Comparison of ENCODE assay signal across 15 mouse cellular contexts in the genomic region with DNA sequence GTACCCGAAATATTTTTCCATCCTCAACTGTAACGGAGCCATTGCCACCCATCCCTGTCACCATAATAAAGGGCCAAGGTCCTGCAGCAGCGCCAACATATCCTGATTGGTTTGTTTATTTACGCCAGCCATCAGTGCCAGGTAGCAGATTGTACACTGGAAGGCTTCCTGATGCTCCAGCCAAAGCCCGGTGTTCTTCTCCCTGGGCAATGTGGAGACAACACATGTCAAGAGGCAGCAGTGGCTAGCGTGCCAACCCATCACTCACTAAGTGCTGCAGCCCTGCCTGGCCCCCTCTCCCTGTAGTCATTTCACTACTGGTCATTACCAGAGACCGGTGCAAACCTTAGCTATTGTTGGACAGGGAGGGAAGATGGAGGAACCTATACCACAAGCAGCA.
DNase-seq lines count a peak whose midpoint lies in the region; ATAC-seq and TF ChIP-seq lines count a peak whose summit lies in the region.
"Had no signal": no experiment of that assay in that cellular context is flagged by ENCODE, and none has a peak within 500 bp of the region (broad histone marks: within the 10 kb centered on the region; RNA-seq: fewer than 3 reads in every experiment).

No protein-coding gene starts in this region.

- no peak overlapping the region for H3K4me2 ChIP-seq in midbrain, postnatal 0 days (ENCODE audit: low read depth, low read length, poor library complexity, severe bottlenecking)
- H3K4me2 ChIP-seq: intestine, embryonic 15.5 days; liver, embryonic 13.5 days; midbrain, embryonic 12.5 days had no signal

- no peaks in the 10 kb centered on the region for H3K9me3 ChIP-seq in midbrain, postnatal 0 days (ENCODE audit: low read length)
- H3K9me3 ChIP-seq: intestine, embryonic 15.5 days; liver, embryonic 13.5 days; midbrain, embryonic 12.5 days had no signal

- H3K9ac ChIP-seq in midbrain, postnatal 0 days (replicated peaks; ENCODE audit: low read length, poor library complexity, severe bottlenecking), result no peak overlapping the region
- H3K9ac ChIP-seq: intestine, embryonic 15.5 days; liver, embryonic 13.5 days; midbrain, embryonic 12.5 days had no signal

- H3K27ac ChIP-seq in midbrain, postnatal 0 days (ENCODE audit: low read depth, low read length), result peak overlapping the region; percentile 38; the same call in 1 of the 2 replicates
- H3K27ac ChIP-seq: intestine, embryonic 15.5 days; liver, embryonic 13.5 days; midbrain, embryonic 12.5 days; stomach, postnatal 0 days had no signal

- peaks cover 10% of the 10 kb centered on the region for H3K4me1 ChIP-seq in midbrain, postnatal 0 days (ENCODE audit: insufficient read depth, low read length)
- H3K4me1 ChIP-seq: intestine, embryonic 15.5 days; liver, embryonic 13.5 days had no signal

- 75% methylated on average over 7 of the region's 7 CpGs for WGBS in midbrain, postnatal 0 days

- no peak for TF ChIP-seq CTCF in midbrain, postnatal 0 days (IDR thresholded peaks at IDR 0.05)

- H3K36me3 ChIP-seq in midbrain, postnatal 0 days (ENCODE audit: insufficient read depth, low read length), result no peaks in the 10 kb centered on the region
- H3K36me3 ChIP-seq: intestine, embryonic 15.5 days; liver, embryonic 13.5 days; midbrain, embryonic 12.5 days had no signal

- no peak for ATAC-seq in midbrain, postnatal 0 days (ENCODE audit: low FRiP score)
- ATAC-seq: intestine, embryonic 15.5 days; lung, postnatal 0 days had no signal

- H3K27me3 ChIP-seq in midbrain, postnatal 0 days (ENCODE audit: insufficient read depth, low read length), result no peaks in the 10 kb centered on the region
- H3K27me3 ChIP-seq: intestine, embryonic 15.5 days; liver, embryonic 13.5 days; midbrain, embryonic 12.5 days had no signal

- DNase-seq in layer of hippocampus, postnatal 10 days (ENCODE audit: low spot score in 2 of 2), result peak; percentile 24 to 31
- no peak for DNase-seq in layer of hippocampus, adult 18-20 months (ENCODE audit: low spot score in 2 of 2)
- peak; percentile 77 for DNase-seq in cerebellum, adult 11 months
- DNase-seq in cerebellum, postnatal 14 days, result peak; percentile 87 to 91
- peak; percentile 61 for DNase-seq in midbrain, postnatal 0 days (ENCODE audit: low spot score)
- no peak for DNase-seq in thymus, postnatal 14 days
- DNase-seq in layer of hippocampus, postnatal 36 days, result no peak
- DNase-seq: adrenal gland, postnatal 10 days; liver, embryonic 13.5 days; right cerebral cortex, adult 18-20 months had no signal

- no peak overlapping the region for H3K4me3 ChIP-seq in midbrain, postnatal 0 days (ENCODE audit: low read depth, low read length)
- H3K4me3 ChIP-seq: erythroblast, embryonic 14.5 days; intestine, embryonic 15.5 days; liver, embryonic 13.5 days; midbrain, embryonic 12.5 days had no signal

Comparison
In these comparisons a context has a peak if more than half of its experiments do, and no peak if none do; other contexts are left out.
1. DNase-seq: peak in layer of hippocampus, postnatal 10 days (2 of 2), cerebellum, adult 11 months (single experiment), cerebellum, postnatal 14 days (2 of 2) and midbrain, postnatal 0 days (single experiment); none in layer of hippocampus, adult 18-20 months (0 of 2), thymus, postnatal 14 days (single experiment) and layer of hippocampus, postnatal 36 days (0 of 2).